Mouse (Mus musculus) lung, adult 2 months (tissue): ENCODE data around the gene Snapc3.

Source experiments
- CTCF ChIP-seq: fragments of 200-500 bp; IDR thresholded peaks from 2 replicates; pipeline ENCODE4 v1.5.1; 2011; ENCODE audit warnings: mild to moderate bottlenecking, low read length, control low read depth; ENCODE audit not compliant: insufficient read depth
- POLR2A ChIP-seq: fragments of 200-500 bp; IDR thresholded peaks from 2 replicates; pipeline ENCODE4 v1.6.1; 2011; ENCODE audit warnings: low read depth, mild to moderate bottlenecking, control low read depth, low read length, borderline replicate concordance; ENCODE audit errors: extremely low read depth

GRCm38 (mm10) chr4:83489121-83489520 lies 71.6 kb downstream of the Snapc3 start:
- TF ChIP-seq CTCF = no peak
- TF ChIP-seq POLR2A = no peak
